Mouse (Mus musculus) brown adipose tissue, adult 24 weeks (tissue): ENCODE data around the gene Gm49342. TPM values are rescaled to one million over a fixed set of nuclear protein-coding genes. Genes with fewer than 3 reads are reported as not detected.
"Not testable (repeated sequence)": the region's sequence is repeated elsewhere in the genome, so short reads cannot be mapped to it uniquely, and the experiment has no call there.

Experiments
- H3K27ac ChIP-seq: fragments of 200-500 bp; replicated peaks from 2 replicates; pipeline ENCODE4 v1.5.1; 2012; ENCODE audit warnings: low read depth, mild to moderate bottlenecking, low read length
- H3K4me1 ChIP-seq: fragments of 200-500 bp; 2 replicates; pipeline ENCODE4 v1.6.1; 2012; ENCODE audit warnings: low read length, mixed read lengths; ENCODE audit not compliant: control insufficient read depth, insufficient read depth, insufficient read length
- H3K4me3 ChIP-seq: fragments of 200-500 bp; 2 replicates; pipeline ENCODE4 v1.5.1; 2012; ENCODE audit warnings: low read depth, mild to moderate bottlenecking, low read length, moderate library complexity; ENCODE audit not compliant: insufficient read depth
- polyA plus RNA-seq: library from polyadenylated mRNA; stranded (reverse); fragments of >200 nt; gene quantifications from 2 replicates; pipeline ENCODE4 v1.2.4, GENCODE M21; 2012; ENCODE audit not compliant: missing spikeins, insufficient read depth, insufficient read length

The Gm49342 gene
- polyA plus RNA-seq, result 11.9 and 19.3 TPM in 2 replicates

DNA sequence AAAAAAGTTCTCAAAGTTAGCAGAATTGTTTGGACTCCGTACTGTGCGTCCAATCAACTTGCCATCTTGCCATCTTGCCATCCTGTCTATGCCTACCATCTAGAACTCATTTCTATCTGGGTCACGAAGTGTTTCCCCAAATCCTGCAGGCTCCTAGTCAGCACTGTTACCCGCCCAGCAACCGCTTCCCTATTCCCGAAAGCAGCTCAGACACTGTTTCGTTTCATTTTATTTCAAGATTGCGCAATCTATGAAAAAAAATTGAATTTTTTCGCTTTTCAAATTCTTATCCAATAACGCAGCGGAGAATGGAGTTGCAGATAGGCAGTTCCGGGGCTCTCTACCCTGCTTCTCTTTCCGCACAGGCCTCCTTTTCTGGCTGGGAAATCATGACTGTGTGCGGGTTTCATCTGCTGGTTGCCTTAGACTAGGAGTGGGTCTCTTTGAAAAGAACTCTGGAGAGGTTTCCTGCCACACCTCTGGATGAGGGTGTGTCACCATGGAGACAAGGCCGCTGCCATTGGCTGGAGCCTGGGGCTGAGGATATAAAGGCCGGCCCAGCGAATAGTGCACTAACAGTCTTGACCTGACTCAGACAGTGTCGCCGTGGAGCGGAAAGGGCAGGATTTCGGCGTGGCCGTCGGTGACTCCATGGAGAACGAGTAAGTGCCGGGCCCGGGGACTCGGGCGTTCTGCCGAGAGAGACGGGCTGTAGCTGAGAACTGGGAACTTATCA, at the start of gene Gm49342:
Gene Gm49342 (plus strand): TSS at position 586 of the 736 bp plus-strand sequence.
- Histone ChIP-seq H3K4me1 (no peaks in the 10 kb centered on the region), H3K4me3 (peak within 1 kb of the TSS; percentile 70), H3K27ac (peak within 1 kb of the TSS; percentile 81)

DNA sequence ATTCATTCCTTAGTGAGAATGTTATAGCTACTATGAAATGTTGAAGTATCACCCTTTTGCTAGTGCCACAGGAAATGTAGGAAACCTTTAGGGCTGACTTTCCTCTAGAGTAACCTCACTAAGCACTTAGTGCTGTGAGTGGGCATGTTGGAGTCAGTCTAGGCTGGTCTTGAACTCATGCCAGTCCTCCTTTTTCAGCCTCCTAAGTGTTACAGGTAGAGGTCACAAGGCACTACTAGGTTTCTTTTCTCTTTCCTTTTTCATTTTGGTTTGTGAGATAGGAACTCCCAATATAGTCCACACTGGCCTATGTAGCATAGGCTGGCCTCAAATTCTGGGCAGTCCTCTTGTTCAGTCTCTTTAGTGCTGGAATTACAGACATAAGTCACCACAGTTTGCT, 48.9 kb upstream of the Gm49342 start:
- peak overlapping the region; percentile 13; the same call in 1 of the 2 replicates for H3K27ac ChIP-seq
- 0 out of 2 replicates have a peak, but pooled peaks cover 3% of the 10 kb centered on the region for H3K4me1 ChIP-seq
- no peak overlapping the region for H3K4me3 ChIP-seq

DNA sequence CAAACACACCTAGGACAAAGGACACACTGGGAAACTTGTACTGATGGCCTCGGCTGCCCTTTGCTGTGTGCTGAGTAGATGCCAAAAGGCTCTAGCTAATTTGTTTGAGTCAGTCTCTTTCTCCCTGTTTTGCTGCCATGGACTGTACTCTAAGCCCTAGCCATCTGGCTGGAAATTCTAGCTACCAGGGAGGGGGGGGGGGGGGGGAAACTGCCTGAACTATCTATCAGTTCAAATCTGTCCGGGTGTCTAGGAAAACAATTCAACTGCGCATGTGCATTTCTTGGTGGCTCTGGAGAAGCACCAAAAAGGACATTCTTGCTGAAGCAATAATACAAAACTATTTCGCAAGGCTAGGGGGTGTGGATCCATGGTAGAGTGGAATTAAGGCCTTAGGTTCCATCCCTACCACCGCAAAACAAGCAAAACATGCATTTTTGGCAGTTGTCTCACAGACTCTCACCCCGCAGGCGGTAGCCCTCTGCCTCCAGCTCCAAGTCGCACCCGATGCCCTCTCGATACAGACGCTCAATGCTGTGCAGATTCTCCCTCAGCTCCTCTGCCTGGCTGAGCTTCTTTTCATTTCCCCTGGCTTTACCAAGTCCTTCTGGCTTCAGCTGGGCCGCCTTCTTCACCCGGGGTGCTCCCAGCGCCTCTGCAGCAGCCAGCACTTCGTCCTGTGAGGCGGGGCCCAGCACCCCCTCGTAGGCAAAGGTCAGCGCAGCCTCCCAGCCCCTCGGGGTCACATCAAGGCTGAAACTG, 48.2 kb upstream of the Gm49342 start:
- Histone ChIP-seq H3K27ac (peak overlapping the region; percentile 56), H3K4me1 (0 out of 2 replicates have a peak, but pooled peaks cover 3% of the 10 kb centered on the region), H3K4me3 (peak overlapping the region; percentile 34)

GRCm38 (mm10) chr14:50896747-50897373, 47.5 kb upstream of the Gm49342 start:
- Histone ChIP-seq H3K4me1 (0 out of 2 replicates have a peak, but pooled peaks cover 3% of the 10 kb centered on the region), H3K4me3 (peak overlapping the region; percentile 34), H3K27ac (peak overlapping the region; percentile 56)

DNA sequence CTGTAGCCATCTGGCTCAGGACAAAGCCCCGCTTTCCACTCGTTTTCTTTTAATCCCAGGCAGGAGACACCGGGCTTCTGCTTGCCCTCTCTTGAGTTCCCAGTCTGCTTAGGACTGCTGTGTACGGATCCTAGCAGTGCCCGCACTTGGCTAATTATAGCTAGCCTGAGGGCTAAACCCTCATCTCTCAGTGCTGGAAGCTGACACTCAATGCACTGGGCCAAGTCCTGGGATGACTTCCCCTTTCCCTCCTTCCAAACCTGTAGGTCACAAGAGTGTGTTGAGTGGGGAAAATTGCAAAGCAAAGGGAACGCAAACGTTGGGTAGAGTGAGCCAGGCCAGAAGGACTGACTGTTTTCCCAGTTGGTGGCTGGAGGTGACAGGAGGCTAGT, 46.9 kb upstream of the Gm49342 start, which contains the start of gene Klhl33:
Gene Klhl33 (minus strand): TSS at position 134 of the 392 bp plus-strand sequence.
- H3K4me3 ChIP-seq, result peak within 1 kb of the TSS; percentile 34
- H3K4me1 ChIP-seq, result 0 out of 2 replicates have a peak, but pooled peaks cover 3% of the 10 kb centered on the region
- peak within 1 kb of the TSS; percentile 56 for H3K27ac ChIP-seq

DNA sequence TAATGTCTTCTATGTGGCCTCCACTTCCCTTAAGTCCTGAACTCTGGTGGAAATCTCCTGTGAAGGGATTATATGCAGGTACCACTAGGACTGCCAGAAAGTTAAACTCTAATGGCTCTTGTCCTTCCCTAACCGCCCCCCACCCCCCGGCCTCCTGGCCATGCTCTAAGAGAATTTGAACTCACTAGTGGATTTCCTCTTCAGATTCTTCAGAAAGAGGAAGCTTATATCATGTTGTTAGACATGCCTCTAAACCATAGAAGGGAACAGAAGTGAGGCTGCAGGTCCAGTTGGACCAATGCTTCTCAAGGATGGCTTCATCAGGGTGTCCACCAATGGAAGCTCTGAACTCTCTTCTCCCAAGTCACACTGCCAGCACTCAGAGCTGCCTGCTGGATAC, 46.3 kb upstream of the Gm49342 start:
- H3K4me1 ChIP-seq, H3K4me3 ChIP-seq, H3K27ac ChIP-seq: not testable (repeated sequence)

GRCm38 (mm10) chr14:50903973-50904827, 40.1 kb upstream of the Gm49342 start:
- Histone ChIP-seq H3K4me1 (no peaks in the 10 kb centered on the region), H3K27ac (no peak overlapping the region), H3K4me3 (peak overlapping the region; percentile 35)

DNA sequence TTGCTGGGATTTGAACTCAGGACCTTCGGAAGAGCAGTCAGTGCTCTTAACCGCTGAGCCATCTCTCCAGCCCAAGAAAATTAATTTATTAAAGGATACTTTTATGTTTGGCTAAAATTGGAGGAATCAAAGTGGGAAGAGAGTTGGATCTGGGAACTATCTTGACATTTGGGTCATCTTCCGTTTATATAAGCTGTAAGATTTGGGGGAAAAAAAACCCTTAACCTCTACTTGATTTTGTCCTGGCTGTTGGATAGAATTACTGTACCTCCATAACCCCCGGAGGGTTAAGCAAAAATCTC, 39.5 kb upstream of the Gm49342 start:
- Histone ChIP-seq H3K27ac (no peak overlapping the region), H3K4me1 (no peaks in the 10 kb centered on the region)

GRCm38 (mm10) chr14:50905327-50905726, 39.0 kb upstream of the Gm49342 start:
- not testable (repeated sequence) for H3K4me3 ChIP-seq, H3K4me1 ChIP-seq, H3K27ac ChIP-seq

More for the DNA sequence above, 39.5 kb upstream of the Gm49342 start:
- H3K4me3 ChIP-seq, result no peak overlapping the region

DNA sequence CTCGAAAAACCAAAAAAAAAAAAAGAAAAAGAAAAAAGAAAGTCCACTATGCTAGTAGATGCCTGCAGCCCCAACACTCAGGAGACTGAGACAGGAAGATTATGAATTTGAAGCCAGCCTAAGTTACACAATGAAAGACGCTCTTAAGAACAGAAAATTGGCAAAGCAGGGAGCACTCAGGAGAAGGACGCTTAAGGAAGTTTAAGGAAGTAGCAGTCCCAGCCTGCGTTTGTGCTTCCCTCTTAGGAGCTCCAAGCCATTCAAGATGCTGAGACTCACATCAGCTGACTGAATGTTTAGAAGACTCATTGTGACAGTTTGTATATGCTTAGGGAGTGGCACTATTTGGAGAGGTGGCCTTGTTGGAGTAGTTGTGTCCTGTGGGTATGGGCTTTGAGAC, 36.2 kb upstream of the Gm49342 start:
- no peak overlapping the region for H3K27ac ChIP-seq
- H3K4me1 ChIP-seq, result no peaks in the 10 kb centered on the region
- H3K4me3 ChIP-seq, result no peak overlapping the region

GRCm38 (mm10) chr14:50911356-50911755, 33.0 kb upstream of the Gm49342 start:
- Histone ChIP-seq H3K27ac (no peak overlapping the region), H3K4me3 (no peak overlapping the region), H3K4me1 (no peaks in the 10 kb centered on the region)

DNA sequence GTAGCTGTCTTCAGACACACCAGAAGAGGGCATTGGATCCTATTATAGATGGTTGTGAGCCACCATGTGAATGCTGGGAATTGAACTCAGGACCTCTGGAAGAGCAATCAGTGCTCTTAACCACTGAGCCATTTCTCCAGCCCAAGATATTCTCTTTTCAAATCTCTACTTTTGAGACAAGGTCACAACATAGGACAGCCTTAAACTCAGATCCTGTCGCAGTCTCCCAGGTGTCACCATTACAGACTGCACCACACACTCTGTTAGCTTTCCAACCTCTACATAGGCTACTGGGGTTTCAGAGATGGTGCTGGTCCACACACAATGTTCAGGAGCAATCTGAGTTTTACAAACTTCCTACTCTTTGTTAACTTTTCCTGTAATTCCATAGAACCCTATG, 20.9 kb upstream of the Gm49342 start:
- H3K4me3 ChIP-seq, result peak overlapping the region; percentile 89
- not testable (repeated sequence) for H3K4me1 ChIP-seq, H3K27ac ChIP-seq

DNA sequence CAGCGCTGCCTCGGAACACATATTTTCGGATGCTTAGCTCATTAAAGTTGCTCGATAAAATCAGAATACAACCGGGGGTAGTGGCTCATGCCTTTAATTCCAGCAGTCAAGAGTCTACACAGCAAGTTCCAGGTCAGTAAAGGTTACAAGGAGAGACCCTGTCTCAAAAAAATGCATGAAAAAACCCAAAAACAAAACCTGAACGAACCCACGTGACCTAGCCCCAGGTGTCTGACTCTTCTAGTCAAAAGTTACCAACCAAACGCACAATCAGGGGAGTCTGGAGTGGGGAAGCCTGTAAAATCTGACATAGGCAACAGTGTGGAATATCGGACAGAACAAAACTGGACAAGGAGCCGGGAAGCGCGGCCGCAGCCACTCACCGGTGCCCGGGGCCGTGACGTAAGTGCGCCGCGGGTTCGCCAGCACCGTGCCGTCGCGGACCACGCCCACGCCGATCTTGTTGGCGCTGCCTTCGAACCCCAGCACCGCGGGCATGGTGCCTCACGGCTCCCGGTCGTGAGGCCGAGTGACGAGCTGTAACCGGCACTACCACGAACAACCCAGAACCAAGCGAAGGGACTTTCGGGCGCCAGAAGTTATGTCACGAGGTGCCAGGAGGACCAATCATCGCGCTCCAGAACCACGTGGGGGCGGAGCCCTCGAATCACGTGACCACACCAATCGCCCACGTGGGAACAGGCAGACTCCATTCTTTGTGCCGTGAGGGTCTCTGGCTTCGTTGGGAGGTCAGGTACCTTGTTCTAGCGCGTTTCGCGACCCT, 19.8 kb upstream of the Gm49342 start, which contains the start of the genes Osgep and Apex1:
Gene Osgep (minus strand): TSS at position 613 of the 784 bp plus-strand sequence.
Gene Apex1 (plus strand): TSS at position 688 of the 784 bp plus-strand sequence.
- peak within 1 kb of the TSS; percentile 89 for H3K4me3 ChIP-seq
- H3K4me1 ChIP-seq, result no peaks in the 10 kb centered on the region
- H3K27ac ChIP-seq, result peak within 1 kb of the TSS; percentile 91
